Mouse (Mus musculus): ENCODE data around the gene Sdhaf1.

- TF ChIP-seq CTCF (IDR thresholded peaks at IDR 0.05; ENCODE audit: extremely low read depth, insufficient read depth, insufficient read length, insufficient replicate concordance) (peak; percentile 19; the same call in 1 of the 2 replicates), POLR2A (IDR thresholded peaks at IDR 0.05; ENCODE audit: low read depth, low read length) (no peak)
Observed at GRCm38 (mm10) chr7:30325364-30325763, 1.7 kb upstream of the Sdhaf1 start.
